Mouse (Mus musculus) MEL (cell line): Measurements from ENCODE around the gene Hic1.

Experiments
- BHLHE40 ChIP-seq: IDR thresholded peaks from 2 replicates; pipeline ENCODE4 v1.6.1; 2012; ENCODE audit warnings: low read depth, mild to moderate bottlenecking, inconsistent platforms, low read length, improper control_type of control experiment, borderline replicate concordance
- CHD2 ChIP-seq: IDR thresholded peaks from 2 replicates; pipeline ENCODE4 v1.6.1; 2011; ENCODE audit warnings: low read length, improper control_type of control experiment
- CTCF ChIP-seq, 3 experiments: IDR thresholded peaks in 2 of 3; conservative IDR thresholded peaks in 1 of 3; 2 replicates each; pipeline ENCODE4 v1.5.1; 2011 to 2012; ENCODE audit warnings: low read length in 3 of 3, low read depth in 2 of 3, mild to moderate bottlenecking in 2 of 3, improper control_type of control experiment in 1 of 3, inconsistent platforms in 1 of 3, mixed read lengths in 1 of 3, moderate library complexity in 1 of 3; ENCODE audit not compliant: control insufficient read depth in 1 of 3, insufficient read depth in 1 of 3, poor library complexity in 1 of 3, severe bottlenecking in 1 of 3
- E2F4 ChIP-seq: IDR thresholded peaks from 2 replicates; pipeline ENCODE4 v1.6.1; 2011; ENCODE audit warnings: low read depth, low read length, improper control_type of control experiment, borderline replicate concordance
- GATA1 ChIP-seq: IDR thresholded peaks from 2 replicates; pipeline ENCODE4 v1.6.1; 2011; ENCODE audit warnings: low read depth, low read length, improper control_type of control experiment
- JUND ChIP-seq: IDR thresholded peaks from 2 replicates; pipeline ENCODE4 v1.6.1; 2011; ENCODE audit warnings: low read depth, mild to moderate bottlenecking, improper control_type of control experiment, low read length
- MAFK ChIP-seq: IDR thresholded peaks from 2 replicates; pipeline ENCODE4 v1.6.1; 2011; ENCODE audit warnings: low read depth, mild to moderate bottlenecking, low read length, improper control_type of control experiment, borderline replicate concordance
- NRF1 ChIP-seq: IDR thresholded peaks from 2 replicates; pipeline ENCODE4 v1.6.1; 2014; ENCODE audit warnings: low read depth, mild to moderate bottlenecking, inconsistent platforms, low read length, improper control_type of control experiment, moderate library complexity; ENCODE audit not compliant: poor library complexity, insufficient read depth, severe bottlenecking
- TCF12 ChIP-seq: IDR thresholded peaks from 2 replicates; pipeline ENCODE4 v1.6.1; 2014; ENCODE audit warnings: low read depth, mild to moderate bottlenecking, inconsistent platforms, low read length, improper control_type of control experiment, moderate library complexity
- USF1 ChIP-seq: IDR thresholded peaks from 2 replicates; pipeline ENCODE4 v1.6.1; 2014; ENCODE audit warnings: low read depth, mild to moderate bottlenecking, inconsistent platforms, low read length, improper control_type of control experiment, moderate library complexity

- TF ChIP-seq E2F4 = no peak
- TF ChIP-seq MAFK = no peak
- no peak for TF ChIP-seq GATA1
- TF ChIP-seq BHLHE40 = no peak
- TF ChIP-seq TCF12 = no peak
- TF ChIP-seq JUND = 0 out of 2 replicates have a peak, but pooled peaks have one; percentile 26
- no peak for TF ChIP-seq CTCF (IDR thresholded peaks at IDR 0.05 in 2 of 3, conservative IDR thresholded peaks at IDR 0.05 in 1 of 3; ENCODE audit: control insufficient read depth in 1 of 3, insufficient read depth in 1 of 3, low read depth in 2 of 3, low read length in 3 of 3, poor library complexity in 1 of 3, severe bottlenecking in 1 of 3)
- TF ChIP-seq USF1 = no peak
- no peak for TF ChIP-seq CHD2
- no peak for TF ChIP-seq NRF1
Measured at GRCm38 (mm10) chr11:75199951-75200350, 30.6 kb upstream of the Hic1 start.
